Mouse (Mus musculus) lung, postnatal 0 days (tissue): ENCODE data around the gene Zyx. TPM values are rescaled to one million over a fixed set of nuclear protein-coding genes. Genes with fewer than 3 reads are reported as not detected.

Source experiments
- ATAC-seq: fragments of 200-750 bp; cut with Nextera tagmentation; 2 replicates; pipeline ENCODE4 v1.8.0; 2017; ENCODE audit warnings: moderate library complexity
- DNase-seq: peaks from one replicate; pipeline ENCODE4 v3.0.0-alpha.2; 2016; ENCODE audit warnings: low spot score
- H3K27ac ChIP-seq: fragments of 300-500 bp; sonication (generic); 2 replicates; pipeline ENCODE4 v1.5.1; 2014; ENCODE audit warnings: antibody characterized with exemption, mild to moderate bottlenecking, low read length, mixed read lengths
- H3K27me3 ChIP-seq: fragments of 300-500 bp; sonication (generic); replicated peaks from 2 replicates; pipeline ENCODE4 v1.6.1; 2014; ENCODE audit warnings: low read length, mixed read lengths; ENCODE audit not compliant: insufficient read depth
- H3K36me3 ChIP-seq: fragments of 300-500 bp; sonication (generic); 2 replicates; pipeline ENCODE4 v1.6.1; 2014; ENCODE audit warnings: low read length, mixed read lengths; ENCODE audit not compliant: insufficient read depth
- H3K4me1 ChIP-seq: fragments of 300-500 bp; sonication (generic); 2 replicates; pipeline ENCODE4 v1.6.1; 2014; ENCODE audit warnings: antibody characterized with exemption, low read depth, low read length, mixed read lengths; ENCODE audit not compliant: insufficient read depth
- H3K4me2 ChIP-seq: fragments of 300-500 bp; sonication (generic); replicated peaks from 2 replicates; pipeline ENCODE4 v1.6.1; 2014; ENCODE audit warnings: low read depth, mild to moderate bottlenecking, low read length, moderate library complexity, mixed read lengths
- H3K4me3 ChIP-seq: fragments of 300-500 bp; sonication (generic); 2 replicates; pipeline ENCODE4 v1.5.1; 2014; ENCODE audit warnings: low read depth, low read length
- H3K9ac ChIP-seq: fragments of 300-500 bp; sonication (generic); replicated peaks from 2 replicates; pipeline ENCODE4 v1.6.1; 2014; ENCODE audit warnings: low read depth, mild to moderate bottlenecking
- H3K9me3 ChIP-seq: fragments of 300-500 bp; sonication (generic); 2 replicates; pipeline ENCODE4 v1.6.1; 2016; ENCODE audit warnings: low read length, mixed read lengths
- CTCF ChIP-seq: IDR thresholded peaks from 2 replicates; pipeline ENCODE4 v1.5.1; 2016; ENCODE audit warnings: antibody characterized with exemption, mild to moderate bottlenecking
- EP300 ChIP-seq: IDR thresholded peaks from 2 replicates; pipeline ENCODE4 v1.6.1; 2016; ENCODE audit warnings: antibody characterized with exemption, mild to moderate bottlenecking, control low read depth
- WGBS: fragments of 180-500 bp; shearing (Covaris S2); extraction: QIAGEN DNeasy Blood & Tissue Kit; methylation state at CpG from one replicate; pipeline ENCODE4 v1.1.7; 2014; 5-methylcytosine and 5-hydroxymethylcytosine counted together
- polyA plus RNA-seq: library from polyadenylated mRNA; unstranded; fragments of >200 nt; fragmentation: Nextera tagmentation; extraction: Ambion mirVana; gene quantifications from 2 replicates; pipeline ENCODE4 v1.2.1, GENCODE M21; 2015

The Zyx gene
- polyA plus RNA-seq, 1 experiment from 2014 or later, result 183 TPM

GRCm38 (mm10) chr6:42398285-42398684 is 48.9 kb downstream of the Zyx start:
- Histone ChIP-seq H3K4me1 (peaks cover 13% of the 10 kb centered on the region; the same call in 1 of the 2 replicates), H3K36me3 (no peaks in the 10 kb centered on the region), H3K4me2 (no peak overlapping the region), H3K4me3 (no peak overlapping the region), H3K9me3 (no peaks in the 10 kb centered on the region), H3K27me3 (no peaks in the 10 kb centered on the region), H3K9ac (no peak overlapping the region), H3K27ac (no peak overlapping the region)
- no peak for DNase-seq
- WGBS, result 77% methylated on average over 3 of the region's 3 CpGs
- no peak for TF ChIP-seq EP300
- no peak for TF ChIP-seq CTCF
- ATAC-seq, result no peak

GRCm38 (mm10) chr6:42398998-42399397 is 49.6 kb downstream of the Zyx start:
- 100% methylated on average over 1 of the region's 1 CpGs for WGBS
- H3K4me1 ChIP-seq, result peaks cover 13% of the 10 kb centered on the region; the same call in 1 of the 2 replicates
- no peak overlapping the region for H3K4me2 ChIP-seq
- H3K27me3 ChIP-seq, result no peaks in the 10 kb centered on the region
- TF ChIP-seq CTCF (no peak), EP300 (no peak)
- H3K4me3 ChIP-seq, result no peak overlapping the region
- no peak overlapping the region for H3K27ac ChIP-seq
- no peaks in the 10 kb centered on the region for H3K9me3 ChIP-seq
- ATAC-seq, result no peak
- no peaks in the 10 kb centered on the region for H3K36me3 ChIP-seq
- H3K9ac ChIP-seq, result no peak overlapping the region
- DNase-seq, result no peak

GRCm38 (mm10) chr6:42399938-42400337 is 50.5 kb downstream of the Zyx start, which contains the start of gene Tas2r143:
Tas2r143 (plus strand) TSS chr6:42400238.
- no peaks in the 10 kb centered on the region for H3K27me3 ChIP-seq
- no peak for DNase-seq
- H3K9me3 ChIP-seq, result no peaks in the 10 kb centered on the region
- H3K27ac ChIP-seq, result no peak within 1 kb of the TSS
- no peak within 1 kb of the TSS for H3K4me2 ChIP-seq
- TF ChIP-seq EP300, result no peak
- TF ChIP-seq CTCF, result no peak
- H3K4me1 ChIP-seq, result peaks cover 13% of the 10 kb centered on the region; the same call in 1 of the 2 replicates
- WGBS, result 86% methylated on average over 1 of the region's 1 CpGs
- no peaks in the 10 kb centered on the region for H3K36me3 ChIP-seq
- ATAC-seq, result no peak
- no peak within 1 kb of the TSS for H3K9ac ChIP-seq
- H3K4me3 ChIP-seq, result no peak within 1 kb of the TSS

GRCm38 (mm10) chr6:42405134-42405533 is 55.7 kb downstream of the Zyx start, which contains the start of gene Tas2r135:
Tas2r135 (plus strand) TSS chr6:42405434.
- no peak for ATAC-seq
- WGBS, result 63% methylated on average over 2 of the region's 2 CpGs

More at GRCm38 (mm10) chr6:42405134-42405533, 55.7 kb downstream of the Zyx start, which contains the start of gene Tas2r135:
- Histone ChIP-seq H3K9me3 (no peaks in the 10 kb centered on the region), H3K4me3 (no peak within 1 kb of the TSS), H3K9ac (no peak within 1 kb of the TSS), H3K27ac (no peak within 1 kb of the TSS), H3K36me3 (no peaks in the 10 kb centered on the region), H3K4me2 (no peak within 1 kb of the TSS), H3K4me1 (no peaks in the 10 kb centered on the region), H3K27me3 (no peaks in the 10 kb centered on the region)
- no peak for TF ChIP-seq EP300
- TF ChIP-seq CTCF, result no peak
- no peak for DNase-seq

Other genes starting within 250 kb of the Zyx start
- not detected in 2 replicates for gene Tas2r139, start 208.7 kb upstream of the Zyx start, polyA plus RNA-seq
- gene Tas2r144, start 134.3 kb upstream of the Zyx start, polyA plus RNA-seq, result not detected in 2 replicates
- gene Gstk1, start 103.7 kb upstream of the Zyx start, polyA plus RNA-seq, result 94.8 and 105 TPM in 2 replicates
- 22.9 and 26.5 TPM in 2 replicates for gene Tmem139, start 87.7 kb upstream of the Zyx start, polyA plus RNA-seq
- 29.0 and 33.1 TPM in 2 replicates for gene Casp2, start 84.6 kb upstream of the Zyx start, polyA plus RNA-seq
- gene Clcn1, start 62.9 kb upstream of the Zyx start, polyA plus RNA-seq, result 0.05 TPM in 1 of 2 replicates, not detected in the other
- not detected in 2 replicates for gene Fam131b, start 25.0 kb upstream of the Zyx start, polyA plus RNA-seq
- 21.8 TPM in 2 replicates for gene Epha1, start 23.6 kb downstream of the Zyx start, polyA plus RNA-seq
- gene Tas2r143, start 50.6 kb downstream of the Zyx start, polyA plus RNA-seq, result 0.15 TPM in 1 of 2 replicates, not detected in the other
- 0.18 TPM in 1 of 2 replicates, not detected in the other for gene Tas2r135, start 55.8 kb downstream of the Zyx start, polyA plus RNA-seq
- not detected in 2 replicates for gene Tas2r126, start 84.9 kb downstream of the Zyx start, polyA plus RNA-seq
- gene Olfr458, start 115.6 kb downstream of the Zyx start, polyA plus RNA-seq, result 0.08 TPM in 1 of 2 replicates, not detected in the other
- 0.06 TPM in 2 replicates for gene Olfr457, start 126.7 kb downstream of the Zyx start, polyA plus RNA-seq
- 0.30 and 0.33 TPM in 2 replicates for gene Olfr456, start 137.6 kb downstream of the Zyx start, polyA plus RNA-seq
- 0.04 and 0.13 TPM in 2 replicates for gene Olfr455, start 198.0 kb downstream of the Zyx start, polyA plus RNA-seq
- gene Tcaf3, start 248.1 kb downstream of the Zyx start, polyA plus RNA-seq, result 0.05 TPM in 1 of 2 replicates, not detected in the other